In the genomic region with DNA sequence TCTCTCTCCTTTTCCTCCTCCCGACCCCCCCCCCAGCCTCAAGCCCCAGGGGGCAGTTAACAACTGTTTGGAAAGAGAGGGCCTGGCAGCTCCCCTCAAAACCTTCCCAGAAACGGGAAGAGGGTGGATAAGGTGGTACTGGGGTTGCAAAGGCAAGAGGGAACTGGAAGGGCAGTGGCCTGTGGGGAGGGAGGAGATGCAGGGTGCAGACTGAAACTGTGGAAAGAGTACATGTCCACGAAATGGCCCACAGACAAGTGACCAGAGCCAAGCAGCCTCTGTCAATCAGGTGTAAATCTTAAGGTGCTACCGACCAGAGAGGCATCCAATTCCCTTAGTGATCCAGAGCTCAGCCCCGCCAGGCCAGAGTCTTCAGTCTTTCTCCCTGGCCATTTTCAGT, we compare ENCODE assay signal across 8 mouse cellular contexts.
DNase-seq lines count a peak whose midpoint lies in the region; ATAC-seq and TF ChIP-seq lines count a peak whose summit lies in the region.

No protein-coding gene starts in this region.

- no peak for TF ChIP-seq POLR2A in kidney, adult 2 months (IDR thresholded peaks at IDR 0.05; ENCODE audit: low read depth, low read length)
- no peak for TF ChIP-seq POLR2A in small intestine, adult 2 months (IDR thresholded peaks at IDR 0.05; ENCODE audit: low read depth, low read length)

- H3K4me1 ChIP-seq in kidney, adult 2 months (ENCODE audit: control insufficient read depth, insufficient read depth, low read length), result peaks cover 4% of the 10 kb centered on the region; the same call in 1 of the 2 replicates
- H3K4me1 ChIP-seq in heart, embryonic 14.5 days (ENCODE audit: control insufficient read depth in 2 of 2, insufficient read depth in 2 of 2, low read length in 2 of 2), result peaks cover 19 to 34% of the 10 kb centered on the region in 2 experiments
- 0 out of 2 replicates have a peak, but pooled peaks cover 11% of the 10 kb centered on the region for H3K4me1 ChIP-seq in liver, embryonic 12.5 days
- H3K4me1 ChIP-seq in small intestine, adult 2 months (ENCODE audit: control insufficient read depth, insufficient read depth, insufficient read length, low read length), result peaks cover 6% of the 10 kb centered on the region

- WGBS in kidney, adult 2 months, result 14% methylated on average over 4 of the region's 5 CpGs
- WGBS in heart, embryonic 14.5 days, result 7% methylated on average over 4 of the region's 5 CpGs
- 9% methylated on average over 4 of the region's 5 CpGs for WGBS in liver, embryonic 12.5 days (ENCODE audit: insufficient replicate concordance)
- 13% methylated on average over 5 of the region's 5 CpGs for WGBS in small intestine, adult 2 months

- H3K9ac ChIP-seq in heart, embryonic 14.5 days (ENCODE audit: low read length), result peak overlapping the region; percentile 74
- no peak overlapping the region for H3K9ac ChIP-seq in liver, embryonic 12.5 days

- no peak overlapping the region; the same call in 1 of the 2 replicates for H3K27ac ChIP-seq in kidney, adult 2 months (ENCODE audit: insufficient read depth, low read depth, low read length)
- peak overlapping the region; percentile 92 to 98 for H3K27ac ChIP-seq in heart, embryonic 14.5 days (replicated peaks in 1 of 2; ENCODE audit: control insufficient read depth in 1 of 2, insufficient read depth in 1 of 2, low read depth in 2 of 2, low read length in 2 of 2)
- no peak overlapping the region for H3K27ac ChIP-seq in liver, embryonic 12.5 days
- no peak overlapping the region for H3K27ac ChIP-seq in small intestine, adult 2 months (ENCODE audit: insufficient read depth, low read depth, low read length)

- H3K4me3 ChIP-seq in kidney, adult 2 months (ENCODE audit: insufficient read depth, low read depth, low read length), result peak overlapping the region; percentile 66
- peak overlapping the region; percentile 57 to 62 for H3K4me3 ChIP-seq in heart, embryonic 14.5 days (ENCODE audit: control insufficient read depth in 1 of 2, insufficient read depth in 1 of 2, low read depth in 1 of 2, low read length in 2 of 2)
- H3K4me3 ChIP-seq in liver, embryonic 12.5 days, result peak overlapping the region; percentile 45
- peak overlapping the region; percentile 69 for H3K4me3 ChIP-seq in small intestine, adult 2 months (ENCODE audit: low read depth, low read length)

- peak; percentile 19; the same call in 1 of the 2 replicates for ATAC-seq in heart, embryonic 14.5 days (ENCODE audit: insufficient number of reproducible peaks, insufficient read depth, low FRiP score, low read depth)
- no peak for ATAC-seq in liver, embryonic 12.5 days
- ATAC-seq in erythroid progenitor cell, adult 5-6 weeks (replicated peaks; ENCODE audit: low FRiP score, poor library complexity, severe bottlenecking), result no peak
- ATAC-seq in activated CD4-positive, CD25-positive, alpha-beta regulatory T cell, adult 4 months, result no peak

- no peak for TF ChIP-seq CTCF in kidney, adult 2 months (conservative IDR thresholded peaks at IDR 0.05; ENCODE audit: insufficient read depth, insufficient read length, low read depth, low read length)
- no peak for TF ChIP-seq CTCF in small intestine, adult 2 months (IDR thresholded peaks at IDR 0.05; ENCODE audit: extremely low read depth, insufficient read length, insufficient replicate concordance, low read depth, low read length)

- peak overlapping the region; percentile 78 for H3K4me2 ChIP-seq in heart, embryonic 14.5 days (ENCODE audit: low read length)
- peak overlapping the region; percentile 60 for H3K4me2 ChIP-seq in liver, embryonic 12.5 days

- no peak for DNase-seq in kidney, adult 2 months
- DNase-seq in kidney, postnatal 14 days, result no peak
- no peak for DNase-seq in right cerebral cortex, adult 18-20 months

- no peaks in the 10 kb centered on the region for H3K36me3 ChIP-seq in kidney, adult 2 months (ENCODE audit: control insufficient read depth, insufficient read depth, low read length)
- H3K36me3 ChIP-seq in heart, embryonic 14.5 days (ENCODE audit: control insufficient read depth, insufficient read depth, low read length), result no peaks in the 10 kb centered on the region
- H3K36me3 ChIP-seq in liver, embryonic 12.5 days, result no peaks in the 10 kb centered on the region
- no peaks in the 10 kb centered on the region for H3K36me3 ChIP-seq in small intestine, adult 2 months (ENCODE audit: control insufficient read depth, insufficient read depth, low read length)

- H3K27me3 ChIP-seq in kidney, adult 2 months (replicated peaks; ENCODE audit: control insufficient read depth, insufficient read depth, low read length), result no peaks in the 10 kb centered on the region
- peaks cover 4% of the 10 kb centered on the region; the same call in 1 of the 2 replicates for H3K27me3 ChIP-seq in heart, embryonic 14.5 days (ENCODE audit: control insufficient read depth, insufficient read depth, low read length)
- H3K27me3 ChIP-seq in liver, embryonic 12.5 days (replicated peaks), result peaks cover 34% of the 10 kb centered on the region
- H3K27me3 ChIP-seq in small intestine, adult 2 months (ENCODE audit: control insufficient read depth, insufficient read depth, low read length), result no peaks in the 10 kb centered on the region

- no peaks in the 10 kb centered on the region for H3K9me3 ChIP-seq in heart, embryonic 14.5 days (ENCODE audit: control insufficient read depth, low read length)
- no peaks in the 10 kb centered on the region for H3K9me3 ChIP-seq in liver, embryonic 12.5 days (replicated peaks)

Comparison
In these comparisons a context has a peak if more than half of its experiments do, and no peak if none do; other contexts are left out.
1. H3K27ac ChIP-seq: peak in heart, embryonic 14.5 days (2 of 2); none in kidney, adult 2 months (single experiment), liver, embryonic 12.5 days (single experiment) and small intestine, adult 2 months (single experiment).
2. Peak in every context shown above with its lines, with median percentiles within 50 percentile points of each other: H3K4me3 ChIP-seq.